Mouse (Mus musculus): ENCODE data around the gene Aqp1. TPM values are rescaled to one million over a fixed set of nuclear protein-coding genes. Genes with fewer than 3 reads are reported as not detected.

The Aqp1 gene
- polyA plus RNA-seq, 1 experiment from 2014 or later = 259 TPM

- ATAC-seq (peak; percentile 41), DNase-seq (ENCODE audit: low read depth, low spot score) (no peak)
- in situ Hi-C loops (cut with MboI; ENCODE audit: low pct_unique_long_range_greater_than_20kb) = loop anchor here (5.0 kb wide), 1 partner anchor 142 kb away; no protein-coding TSS in a partner anchor
- peak; percentile 63 for TF ChIP-seq CTCF (IDR thresholded peaks at IDR 0.05)
- POLR2A ChIA-PET = interaction anchor here (1.1 kb wide), 1 partner anchor 9 kb away, joined by 3 read pairs; no protein-coding TSS in a partner anchor
- no peaks in the 10 kb centered on the region for H3K27me3 ChIP-seq
- CTCF ChIA-PET = interaction anchor here (0.6 to 2.1 kb wide), 6 partner anchors 14 to 155 kb away, joined by 3 to 13 read pairs (median 4); no protein-coding TSS in a partner anchor
Observed at GRCm38 (mm10) chr6:55379641-55380335, 43.6 kb downstream of the Aqp1 start.

DNA sequence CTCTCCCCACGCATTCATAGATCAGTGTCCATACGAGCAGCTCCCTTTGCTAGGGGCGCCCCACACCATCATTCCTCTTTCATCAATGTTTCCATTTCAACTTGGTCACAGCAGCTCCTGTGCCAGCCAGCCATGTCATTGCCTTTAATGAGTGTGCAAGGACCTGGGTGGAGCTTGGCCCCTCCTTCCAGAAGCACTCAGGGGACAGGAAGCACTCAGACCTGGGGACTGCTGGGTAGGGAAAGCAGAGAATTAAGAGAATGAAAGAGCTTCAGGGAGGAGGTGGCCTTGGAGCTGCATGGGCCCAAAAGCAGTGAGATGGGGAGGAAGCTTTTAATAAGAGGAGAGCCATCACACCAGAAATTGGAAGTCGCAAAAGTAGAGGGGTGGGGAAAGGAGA, 45.7 kb downstream of the Aqp1 start:
- in situ Hi-C loops (cut with MboI; ENCODE audit: low pct_unique_long_range_greater_than_20kb) = loop anchor here (5.0 kb wide), 1 partner anchor 145 kb away; no protein-coding TSS in a partner anchor
- CTCF ChIA-PET = interaction anchor here (1.6 to 4.4 kb wide), 2 partner anchors 133 to 149 kb away, joined by 5 to 58 read pairs; no protein-coding TSS in a partner anchor
- POLR2A ChIA-PET = interaction anchor here (1.4 kb wide), 1 partner anchor 149 kb away, joined by 4 read pairs; no protein-coding TSS in a partner anchor
- DNase-seq (ENCODE audit: low read depth, low spot score) (no peak), ATAC-seq (no peak)
- H3K27me3 ChIP-seq = no peaks in the 10 kb centered on the region
- no peak for TF ChIP-seq CTCF (IDR thresholded peaks at IDR 0.05)

GRCm38 (mm10) chr6:55383897-55384296, 47.7 kb downstream of the Aqp1 start:
- POLR2A ChIA-PET = interaction anchor here (0.7 kb wide), 1 partner anchor 149 kb away, joined by 6 read pairs; no protein-coding TSS in a partner anchor
- in situ Hi-C loops (cut with MboI; ENCODE audit: low pct_unique_long_range_greater_than_20kb) = loop anchor here (5.0 kb wide), 1 partner anchor 147 kb away; no protein-coding TSS in a partner anchor

GRCm38 (mm10) chr6:55384356-55384951, 48.2 kb downstream of the Aqp1 start:
- TF ChIP-seq CTCF (IDR thresholded peaks at IDR 0.05) = no peak
- ChIA-PET CTCF (interaction anchor here (1.2 to 4.4 kb wide), 7 partner anchors 16 to 217 kb away, joined by 3 to 58 read pairs (median 4); no protein-coding TSS in a partner anchor), POLR2A (interaction anchor here (0.7 kb wide), 1 partner anchor 149 kb away, joined by 6 read pairs; no protein-coding TSS in a partner anchor)
- in situ Hi-C loops (cut with MboI; ENCODE audit: low pct_unique_long_range_greater_than_20kb) = loop anchor here (5.0 kb wide), 1 partner anchor 147 kb away; no protein-coding TSS in a partner anchor
- no peak for ATAC-seq
- DNase-seq (ENCODE audit: low read depth, low spot score) = no peak
- H3K27me3 ChIP-seq = no peaks in the 10 kb centered on the region

More at GRCm38 (mm10) chr6:55383897-55384296, 47.7 kb downstream of the Aqp1 start:
- DNase-seq (ENCODE audit: low read depth, low spot score) = no peak
- CTCF ChIA-PET = interaction anchor here (0.8 to 4.4 kb wide), 11 partner anchors 8 to 217 kb away, joined by 3 to 58 read pairs (median 3); no protein-coding TSS in a partner anchor
- peak; percentile 90 for TF ChIP-seq CTCF (IDR thresholded peaks at IDR 0.05)
- no peak for ATAC-seq
- H3K27me3 ChIP-seq = no peaks in the 10 kb centered on the region

DNA sequence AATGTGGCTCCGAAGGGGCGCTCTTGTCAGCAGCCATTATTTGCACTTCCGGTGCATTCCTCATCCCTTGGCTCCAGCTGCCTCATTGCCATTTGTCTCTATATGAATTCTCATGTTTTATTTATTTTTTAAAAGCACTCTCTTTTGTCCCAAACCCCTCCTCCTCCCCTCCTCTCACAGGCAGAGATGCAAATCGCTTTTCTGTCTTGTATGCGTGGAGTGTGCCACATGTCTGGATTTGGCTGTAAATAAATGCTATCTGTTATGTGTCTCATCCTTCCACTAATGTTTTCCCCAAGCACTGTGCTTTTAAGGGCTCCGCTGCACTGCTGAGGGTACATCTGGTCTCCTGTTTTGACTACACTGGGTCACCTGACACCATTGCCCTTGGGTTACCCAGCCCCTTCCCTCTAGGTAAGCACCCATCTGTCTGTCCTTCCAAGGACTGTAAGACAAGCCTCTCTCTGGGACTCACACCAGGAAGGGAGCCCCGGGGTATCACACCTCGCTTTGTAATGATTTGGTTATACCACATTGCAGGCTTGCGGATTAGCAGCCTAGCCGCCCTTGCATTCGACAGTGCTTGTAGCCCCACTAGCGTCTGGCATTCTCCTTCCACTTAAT, 52.4 kb downstream of the Aqp1 start:
- POLR2A ChIA-PET = no interaction called here
- in situ Hi-C loops (cut with MboI; ENCODE audit: low pct_unique_long_range_greater_than_20kb) = no loop called here

DNA sequence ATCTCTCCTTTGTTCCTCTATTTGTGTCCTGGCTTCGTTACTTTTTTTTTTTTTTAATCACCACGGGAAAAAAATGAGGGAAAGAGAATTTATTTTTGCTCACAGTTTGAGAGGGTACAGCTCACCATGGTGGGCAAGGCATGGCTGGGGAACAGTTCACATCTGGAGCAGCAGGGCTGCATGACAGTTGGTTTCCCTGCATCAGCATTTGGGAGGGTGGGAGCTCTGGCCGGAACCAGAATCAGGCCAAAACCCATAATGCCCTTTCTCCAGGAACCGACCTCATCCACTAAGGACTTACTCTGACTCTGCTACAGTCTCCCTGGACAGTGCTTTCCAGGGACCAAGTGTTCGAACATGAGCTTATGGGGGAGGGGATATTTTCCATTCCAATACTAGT, 53.1 kb downstream of the Aqp1 start:
- ATAC-seq = no peak
- POLR2A ChIA-PET = no interaction called here

More for the DNA sequence above, 52.4 kb downstream of the Aqp1 start:
- H3K27me3 ChIP-seq = no peaks in the 10 kb centered on the region
- CTCF ChIA-PET = interaction anchor here (0.9 kb wide), 1 partner anchor 153 kb away, joined by 3 read pairs; no protein-coding TSS in a partner anchor
- no peak for ATAC-seq
- no peak for DNase-seq (ENCODE audit: low read depth, low spot score)
- TF ChIP-seq CTCF (IDR thresholded peaks at IDR 0.05) = no peak

DNA sequence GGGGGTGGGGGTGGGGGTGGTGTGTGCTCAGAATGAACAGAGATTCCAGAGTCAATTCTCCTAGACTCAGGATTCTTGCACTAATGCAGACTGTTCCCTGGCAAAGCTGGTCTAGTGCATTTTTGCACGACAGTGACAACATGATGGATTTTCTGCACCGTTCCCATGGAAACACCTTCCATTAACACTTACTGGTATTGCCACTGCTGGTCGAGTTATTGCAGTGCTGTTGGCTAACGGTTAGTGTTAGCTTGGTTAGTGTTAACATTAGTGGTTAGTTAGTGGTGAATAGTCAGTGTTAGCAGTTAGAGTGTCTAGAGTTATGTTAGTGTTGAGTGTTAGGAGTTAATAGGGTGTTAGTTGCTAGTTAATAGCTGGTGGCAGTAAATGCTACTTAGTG, 55.6 kb downstream of the Aqp1 start:
- TF ChIP-seq CTCF (IDR thresholded peaks at IDR 0.05) = no peak
- in situ Hi-C loops (cut with MboI; ENCODE audit: low pct_unique_long_range_greater_than_20kb) = loop anchor here (5.0 kb wide), 1 partner anchor 120 kb away; no protein-coding TSS in a partner anchor
- no peaks in the 10 kb centered on the region for H3K27me3 ChIP-seq
- ATAC-seq = no peak
- ChIA-PET POLR2A (interaction anchor here (0.7 kb wide), 1 partner anchor 56 kb away, joined by 3 read pairs; the partner anchor contains the start of gene Aqp1), CTCF (interaction anchor here (0.7 to 1.9 kb wide), 17 partner anchors 8 to 560 kb away, joined by 3 to 18 read pairs (median 3); no protein-coding TSS in a partner anchor)
- no peak for DNase-seq (ENCODE audit: low read depth, low spot score)

More for the DNA sequence above, 53.1 kb downstream of the Aqp1 start:
- CTCF ChIA-PET = interaction anchor here (0.7 to 0.9 kb wide), 2 partner anchors 10 to 154 kb away, joined by 3 read pairs; no protein-coding TSS in a partner anchor
- H3K27me3 ChIP-seq = no peaks in the 10 kb centered on the region
- in situ Hi-C loops (cut with MboI; ENCODE audit: low pct_unique_long_range_greater_than_20kb) = no loop called here
- no peak for DNase-seq (ENCODE audit: low read depth, low spot score)
- no peak for TF ChIP-seq CTCF (IDR thresholded peaks at IDR 0.05)

DNA sequence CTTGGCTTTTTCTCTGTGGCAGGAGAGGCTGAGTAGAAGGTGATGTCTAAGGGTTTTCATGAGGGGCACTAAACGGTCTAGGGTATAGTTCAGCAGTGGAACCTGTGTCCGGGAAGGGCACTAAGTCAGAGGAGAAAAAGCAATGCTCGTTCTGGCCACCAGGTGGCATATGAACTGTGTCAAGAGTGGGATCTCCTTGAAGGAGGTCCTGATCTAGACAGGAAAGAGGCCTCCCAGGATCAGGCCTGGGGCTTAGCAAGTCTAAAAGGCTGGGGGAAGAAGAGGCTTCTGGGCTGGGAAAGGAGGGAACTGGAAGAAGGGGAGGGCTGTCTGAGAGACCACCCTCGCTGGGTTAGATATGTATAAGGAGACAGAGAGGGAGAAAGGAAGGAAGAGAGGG, 56.2 kb downstream of the Aqp1 start:
- ChIA-PET POLR2A (no interaction called here), CTCF (interaction anchor here (0.7 to 1.9 kb wide), 15 partner anchors 9 to 560 kb away, joined by 3 to 18 read pairs (median 3); no protein-coding TSS in a partner anchor)
- in situ Hi-C loops (cut with MboI; ENCODE audit: low pct_unique_long_range_greater_than_20kb) = loop anchor here (5.0 kb wide), 1 partner anchor 120 kb away; no protein-coding TSS in a partner anchor
- TF ChIP-seq CTCF (IDR thresholded peaks at IDR 0.05) = peak; percentile 78
- H3K27me3 ChIP-seq = no peaks in the 10 kb centered on the region
- ATAC-seq = peak; percentile 68
- DNase-seq (ENCODE audit: low read depth, low spot score) = no peak

GRCm38 (mm10) chr6:55394854-55395253, 58.6 kb downstream of the Aqp1 start:
- DNase-seq (ENCODE audit: low read depth, low spot score) = no peak
- no peak for ATAC-seq
- POLR2A ChIA-PET = no interaction called here
- CTCF ChIA-PET = no interaction called here
- H3K27me3 ChIP-seq = no peaks in the 10 kb centered on the region
- in situ Hi-C loops (cut with MboI; ENCODE audit: low pct_unique_long_range_greater_than_20kb) = loop anchor here (5.0 kb wide), 1 partner anchor 117 kb away; no protein-coding TSS in a partner anchor
- no peak for TF ChIP-seq CTCF (IDR thresholded peaks at IDR 0.05)

DNA sequence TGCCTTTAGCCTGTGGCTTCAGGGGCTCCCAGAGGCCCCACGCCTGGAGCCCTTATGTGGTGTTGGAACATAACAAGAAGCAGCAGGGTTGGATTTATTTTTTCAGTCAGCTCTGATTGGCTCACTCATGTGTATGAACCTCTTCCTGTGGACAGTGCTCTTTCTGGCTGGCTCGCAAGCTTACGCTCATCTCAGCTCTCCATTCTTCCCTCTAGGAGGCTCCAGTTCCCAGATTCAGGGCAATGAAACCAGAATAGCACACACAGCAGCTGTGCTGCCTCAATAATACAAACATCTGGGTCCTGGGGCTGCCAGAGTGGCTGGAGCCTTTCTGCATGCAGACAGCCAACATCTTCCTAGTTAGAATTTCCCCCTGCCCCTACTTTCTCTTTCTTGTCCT, 59.9 kb downstream of the Aqp1 start:
- in situ Hi-C loops (cut with MboI; ENCODE audit: low pct_unique_long_range_greater_than_20kb) = no loop called here
- TF ChIP-seq CTCF (IDR thresholded peaks at IDR 0.05) = no peak
- no peaks in the 10 kb centered on the region for H3K27me3 ChIP-seq
- ChIA-PET POLR2A (no interaction called here), CTCF (interaction anchor here (0.6 to 1.3 kb wide), 2 partner anchors 109 to 116 kb away, joined by 3 read pairs; no protein-coding TSS in a partner anchor)
- ATAC-seq = no peak
- DNase-seq (ENCODE audit: low read depth, low spot score) = no peak

Data from Patski (cell line).